Mouse (Mus musculus) midbrain, embryonic 10.5 days (tissue): ENCODE measurements around the gene Hyal3. TPM values are rescaled to one million over a fixed set of nuclear protein-coding genes. Genes with fewer than 3 reads are reported as not detected.
A peak's percentile ranks its signal among the peaks of the same experiment; 100 is the strongest.

Experiments used
- DNase-seq: peaks from one replicate; pipeline ENCODE4 v3.0.0-alpha.2; 2017; ENCODE audit warnings: low spot score
- H3K27ac ChIP-seq: fragments of 300-500 bp; sonication (generic); replicated peaks from 2 replicates; pipeline ENCODE4 v1.5.1; 2016; ENCODE audit warnings: mild to moderate bottlenecking
- H3K27me3 ChIP-seq: fragments of 300-500 bp; sonication (generic); 2 replicates; pipeline ENCODE4 v1.6.1; 2016; ENCODE audit warnings: low read depth, mild to moderate bottlenecking; ENCODE audit not compliant: poor library complexity, severe bottlenecking
- H3K36me3 ChIP-seq: fragments of 300-500 bp; sonication (generic); 2 replicates; pipeline ENCODE4 v1.6.1; 2016; ENCODE audit warnings: mild to moderate bottlenecking, moderate library complexity
- H3K4me1 ChIP-seq: fragments of 300-500 bp; sonication (generic); 2 replicates; pipeline ENCODE4 v1.6.1; 2016
- H3K4me3 ChIP-seq: fragments of 300-500 bp; sonication (generic); 2 replicates; pipeline ENCODE4 v1.5.1; 2016; ENCODE audit warnings: mild to moderate bottlenecking, moderate library complexity
- H3K9me3 ChIP-seq: fragments of 300-500 bp; sonication (generic); replicated peaks from 2 replicates; pipeline ENCODE4 v1.6.1; 2016; ENCODE audit warnings: mild to moderate bottlenecking
- WGBS: fragments of 180-500 bp; shearing (Covaris S2); methylation state at CpG from one replicate; pipeline ENCODE4 v1.1.7; 2016; 5-methylcytosine and 5-hydroxymethylcytosine counted together
- polyA plus RNA-seq: library from polyadenylated mRNA; unstranded; fragments of >200 nt; fragmentation: Nextera tagmentation; extraction: Ambion mirVana; gene quantifications from 2 replicates; pipeline ENCODE4 v1.2.1, GENCODE M21; 2016

Gene Hyal3
- polyA plus RNA-seq, 1 experiment from 2014 or later: 0.62 TPM

GRCm38 (mm10) chr9:107579023-107579900, 1.4 kb upstream of the Hyal3 start:
- peaks cover 30% of the 10 kb centered on the region for H3K36me3 ChIP-seq
- H3K27me3 ChIP-seq: no peaks in the 10 kb centered on the region
- peak overlapping the region; percentile 66; the same call in 1 of the 2 replicates for H3K4me3 ChIP-seq
- peaks cover 67% of the 10 kb centered on the region for H3K4me1 ChIP-seq
- no peak for DNase-seq
- H3K27ac ChIP-seq: 0 out of 2 replicates have a peak overlapping the region, but pooled peaks have one; percentile 34
- H3K9me3 ChIP-seq: no peaks in the 10 kb centered on the region
- 94% methylated on average over 14 of the region's 14 CpGs for WGBS

GRCm38 (mm10) chr9:107581584-107581983, 966 bp downstream of the Hyal3 start:
- H3K27ac ChIP-seq: peak overlapping the region; percentile 89; the same call in 1 of the 2 replicates
- peaks cover 24% of the 10 kb centered on the region for H3K36me3 ChIP-seq
- peaks cover 57% of the 10 kb centered on the region for H3K4me1 ChIP-seq
- no peaks in the 10 kb centered on the region for H3K9me3 ChIP-seq
- no peak for DNase-seq
- no peaks in the 10 kb centered on the region for H3K27me3 ChIP-seq
- WGBS: 82% methylated on average over 4 of the region's 4 CpGs
- H3K4me3 ChIP-seq: peak overlapping the region; percentile 66

GRCm38 (mm10) chr9:107582509-107583062, 2.0 kb downstream of the Hyal3 start:
- H3K36me3 ChIP-seq: peaks cover 24% of the 10 kb centered on the region
- peak overlapping the region; percentile 5; the same call in 1 of the 2 replicates for H3K4me3 ChIP-seq
- 93% methylated on average over 7 of the region's 7 CpGs for WGBS
- no peak for DNase-seq
- no peaks in the 10 kb centered on the region for H3K9me3 ChIP-seq
- no peaks in the 10 kb centered on the region for H3K27me3 ChIP-seq
- H3K27ac ChIP-seq: no peak overlapping the region; the same call in 1 of the 2 replicates
- H3K4me1 ChIP-seq: peaks cover 53% of the 10 kb centered on the region

GRCm38 (mm10) chr9:107583174-107583573, 2.6 kb downstream of the Hyal3 start:
- H3K4me1 ChIP-seq: peaks cover 51% of the 10 kb centered on the region
- no peak overlapping the region for H3K27ac ChIP-seq
- DNase-seq: no peak
- no peaks in the 10 kb centered on the region for H3K27me3 ChIP-seq
- H3K9me3 ChIP-seq: no peaks in the 10 kb centered on the region
- peaks cover 24% of the 10 kb centered on the region for H3K36me3 ChIP-seq
- no peak overlapping the region for H3K4me3 ChIP-seq
- WGBS: 94% methylated on average over 14 of the region's 14 CpGs

- H3K4me1 ChIP-seq: peaks cover 33% of the 10 kb centered on the region
- H3K4me3 ChIP-seq: peak overlapping the region; percentile 78; the same call in 1 of the 2 replicates
- H3K9me3 ChIP-seq: no peaks in the 10 kb centered on the region
- no peak for DNase-seq
- peaks cover 44% of the 10 kb centered on the region for H3K36me3 ChIP-seq
- H3K27ac ChIP-seq: 0 out of 2 replicates have a peak overlapping the region, but pooled peaks have one; percentile 49
- WGBS: 89% methylated on average over 5 of the region's 5 CpGs
- no peaks in the 10 kb centered on the region for H3K27me3 ChIP-seq
These were observed 5.9 kb downstream of the Hyal3 start for GRCm38 (mm10) chr9:107586504-107586903.

- Histone ChIP-seq H3K27ac (peak within 1 kb of the TSS; percentile 87), H3K27me3 (no peaks in the 10 kb centered on the region), H3K9me3 (no peaks in the 10 kb centered on the region), H3K4me1 (peaks cover 29% of the 10 kb centered on the region), H3K4me3 (peak within 1 kb of the TSS; percentile 78), H3K36me3 (peaks cover 51% of the 10 kb centered on the region)
- DNase-seq: peak; percentile 96
- 15% methylated on average over 46 of the region's 46 CpGs for WGBS
These were observed 6.6 kb downstream of the Hyal3 start, which contains the start of gene Ifrd2 for GRCm38 (mm10) chr9:107586974-107587832. Gene Ifrd2, plus strand, starts transcription at chr9:107587642.

GRCm38 (mm10) chr9:107587833-107588639, 7.4 kb downstream of the Hyal3 start:
- Histone ChIP-seq H3K9me3 (no peaks in the 10 kb centered on the region), H3K36me3 (peaks cover 52% of the 10 kb centered on the region), H3K4me1 (peaks cover 31% of the 10 kb centered on the region), H3K27me3 (no peaks in the 10 kb centered on the region), H3K4me3 (peak overlapping the region; percentile 78), H3K27ac (peak overlapping the region; percentile 87)
- WGBS: 9% methylated on average over 33 of the region's 33 CpGs
- no peak for DNase-seq

GRCm38 (mm10) chr9:107590058-107590772, 9.6 kb downstream of the Hyal3 start:
- no peak for DNase-seq
- Histone ChIP-seq H3K27ac (no peak overlapping the region), H3K4me1 (peaks cover 42% of the 10 kb centered on the region), H3K36me3 (peaks cover 58% of the 10 kb centered on the region), H3K9me3 (no peaks in the 10 kb centered on the region), H3K27me3 (no peaks in the 10 kb centered on the region), H3K4me3 (0 out of 2 replicates have a peak overlapping the region, but pooled peaks have one; percentile 10)
- 92% methylated on average over 25 of the region's 25 CpGs for WGBS

- no peak overlapping the region for H3K27ac ChIP-seq
- no peak overlapping the region for H3K4me3 ChIP-seq
- WGBS: 95% methylated on average over 6 of the region's 6 CpGs
- DNase-seq: no peak
- no peaks in the 10 kb centered on the region for H3K27me3 ChIP-seq
- H3K36me3 ChIP-seq: peaks cover 58% of the 10 kb centered on the region
- H3K9me3 ChIP-seq: no peaks in the 10 kb centered on the region
- H3K4me1 ChIP-seq: peaks cover 42% of the 10 kb centered on the region
These were observed 10.1 kb downstream of the Hyal3 start for GRCm38 (mm10) chr9:107590773-107591060.

GRCm38 (mm10) chr9:107593101-107593976, 12.7 kb downstream of the Hyal3 start:
- Histone ChIP-seq H3K9me3 (no peaks in the 10 kb centered on the region), H3K4me3 (no peak overlapping the region), H3K27me3 (no peaks in the 10 kb centered on the region), H3K4me1 (peaks cover 29% of the 10 kb centered on the region), H3K36me3 (peaks cover 60% of the 10 kb centered on the region), H3K27ac (0 out of 2 replicates have a peak overlapping the region, but pooled peaks have one; percentile 28)
- WGBS: 87% methylated on average over 11 of the region's 11 CpGs
- no peak for DNase-seq
